Mouse (Mus musculus) kidney, adult 2 months (tissue): ENCODE data around the gene Rpl6.

ENCODE experiments used
- CTCF ChIP-seq: fragments of 200-500 bp; conservative IDR thresholded peaks from 2 replicates; pipeline ENCODE4 v1.5.1; 2011; ENCODE audit warnings: low read depth, mild to moderate bottlenecking, control low read depth, low read length, moderate library complexity, mixed read lengths; ENCODE audit not compliant: insufficient read depth, insufficient read length
- POLR2A ChIP-seq: fragments of 200-500 bp; IDR thresholded peaks from one replicate; pipeline ENCODE4 v1.6.1; 2011; ENCODE audit warnings: low read depth, low read length, control low read depth

DNA sequence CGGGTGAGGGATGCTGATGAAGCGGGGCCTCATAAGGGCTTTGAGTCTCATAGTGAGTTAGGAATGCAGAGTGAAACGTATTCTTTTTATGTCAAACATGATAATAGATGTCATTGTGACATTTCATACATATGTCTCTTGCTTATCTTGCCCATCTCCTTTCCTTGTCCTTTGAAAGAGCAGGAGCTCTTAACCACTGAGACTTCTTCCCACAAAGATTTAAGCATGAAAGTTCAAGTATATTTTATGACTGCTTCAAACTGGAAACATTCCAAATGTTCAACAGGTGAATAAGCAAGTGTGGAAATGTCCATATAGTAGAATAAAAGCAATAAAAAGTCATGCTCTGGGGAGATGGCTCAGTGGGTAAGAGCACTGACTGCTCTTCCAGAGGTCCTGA, 22.1 kb downstream of the Rpl6 start:
- TF ChIP-seq POLR2A (no peak), CTCF (no peak)
